Mouse (Mus musculus) erythroblast, embryonic 14.5 days (primary cell): ENCODE measurements around the gene Zbtb46.

ENCODE experiments used
- GATA1 ChIP-seq: IDR thresholded peaks from 2 replicates; pipeline ENCODE4 v1.6.1; 2012; ENCODE audit warnings: low read length, inconsistent platforms, mixed read lengths
- TAL1 ChIP-seq: IDR thresholded peaks from 3 replicates; pipeline ENCODE4 v1.6.1; 2012; ENCODE audit warnings: low read length, inconsistent platforms, mixed read lengths

- TF ChIP-seq GATA1, result no peak
- no peak for TF ChIP-seq TAL1
These were observed 68.9 kb downstream of the Zbtb46 start for GRCm38 (mm10) chr2:181390136-181390870.
